Mouse (Mus musculus) adrenal gland, adult 8-10 months (tissue): ENCODE results near the gene Nav1. TPM values are rescaled to one million over a fixed set of nuclear protein-coding genes. Genes with fewer than 3 reads are reported as not detected.

Experiments
- DNase-seq: peaks from one replicate; pipeline ENCODE4 v3.0.0; 2022
- total RNA-seq, 4 experiments: library from RNA; stranded (reverse); gene quantifications; 2 replicates each; pipeline ENCODE4 v1.2.4; 2022

The Nav1 gene
- total RNA-seq, 4 experiments from 2014 or later: 15.2 to 26.9 (median 22.8) TPM

DNA sequence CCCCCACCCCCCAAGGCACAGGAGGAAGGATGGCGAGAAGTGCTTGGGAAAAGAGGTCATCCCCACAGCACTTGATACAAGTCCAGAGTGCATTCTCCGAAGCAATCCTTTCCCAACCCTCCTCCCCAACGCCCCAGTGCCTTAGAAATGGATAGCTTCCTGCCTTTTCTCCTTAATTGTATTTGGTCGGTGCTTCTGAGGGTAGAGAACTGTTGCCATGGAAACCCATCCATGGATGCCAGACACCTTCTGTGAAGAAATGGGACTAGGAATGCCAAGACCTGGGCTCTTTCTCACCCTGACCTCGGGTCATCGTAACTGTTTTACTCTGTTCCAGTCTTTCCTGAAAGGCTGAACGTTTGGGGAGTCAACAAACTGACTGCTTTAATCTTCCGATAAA is 26.1 kb downstream of the Nav1 start:
- DNase-seq: no peak

DNA sequence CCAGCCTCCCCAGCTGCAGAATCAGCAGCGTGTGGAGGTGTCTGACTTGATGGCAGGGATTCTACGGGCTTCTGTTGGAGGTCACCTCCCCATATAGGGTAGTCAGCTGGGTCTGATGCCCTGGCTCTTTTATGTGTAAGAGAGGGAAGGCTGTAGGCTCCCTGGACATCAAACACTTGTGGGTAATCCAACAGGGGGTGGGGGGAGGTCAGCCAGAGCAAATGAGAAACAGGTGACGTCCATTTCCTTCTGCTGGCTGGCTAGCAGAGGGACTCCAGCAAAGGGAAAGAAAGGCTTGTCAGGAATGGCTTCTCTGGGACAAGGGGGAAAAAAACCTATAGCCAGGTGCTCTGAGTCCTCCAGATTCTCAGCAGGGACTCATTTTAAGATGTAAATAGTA is 28.0 kb downstream of the Nav1 start:
- DNase-seq: no peak

GRCm38 (mm10) chr1:135577793-135578192 is 29.3 kb downstream of the Nav1 start:
- no peak for DNase-seq

DNA sequence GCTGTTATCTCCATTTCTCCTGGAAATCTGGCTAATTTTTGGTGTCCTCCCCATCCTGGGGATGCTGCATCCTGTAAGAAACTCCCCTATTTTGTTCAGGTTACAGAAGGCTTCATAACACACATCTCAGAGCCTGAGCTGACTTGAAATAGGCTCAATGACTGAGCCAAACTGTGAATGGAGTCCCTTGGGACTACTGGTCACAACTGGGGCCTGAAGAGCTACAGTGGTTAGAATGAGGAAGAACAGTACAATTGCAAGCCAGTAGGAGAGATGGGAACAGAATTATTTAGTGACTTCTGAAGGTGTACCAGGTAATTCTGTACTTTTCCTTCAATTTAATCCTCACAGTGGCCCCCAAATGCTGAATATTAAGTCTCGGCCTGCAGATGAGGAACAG is 31.7 kb downstream of the Nav1 start:
- DNase-seq: no peak

DNA sequence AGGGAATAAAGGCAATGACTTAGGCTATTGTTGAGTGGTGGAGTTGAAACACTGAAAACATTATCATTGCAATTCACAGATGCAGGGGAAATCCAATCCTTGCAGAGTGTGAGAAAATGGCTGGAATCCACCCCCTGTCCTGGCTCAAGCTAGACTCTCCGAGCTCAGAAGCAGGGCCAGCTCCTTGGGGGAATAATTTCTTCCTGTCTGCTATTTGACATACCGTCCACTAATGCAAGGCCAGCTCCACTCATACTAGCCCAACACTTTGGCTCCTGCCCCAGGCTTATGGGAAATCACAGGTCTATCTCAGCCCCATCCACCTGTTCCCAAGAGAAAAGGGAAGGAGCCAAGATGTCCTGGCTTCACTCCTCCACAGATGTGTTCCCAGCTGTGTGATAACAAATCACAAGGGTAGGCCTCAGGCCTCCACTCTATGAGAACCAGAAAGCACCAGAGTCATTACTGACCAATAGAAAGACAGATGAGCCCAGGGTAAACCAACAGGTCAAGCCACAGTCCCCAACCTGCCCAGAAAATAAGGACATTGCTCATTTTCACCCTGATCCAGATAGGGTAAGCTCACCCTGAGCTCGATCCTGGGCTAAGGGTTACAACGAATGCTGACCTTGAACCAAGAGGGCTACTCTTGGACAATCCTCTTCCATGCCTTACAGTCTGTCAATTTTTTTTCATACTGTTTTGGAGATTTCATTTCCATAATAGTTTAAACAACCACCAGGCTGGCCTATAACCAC is 32.5 kb downstream of the Nav1 start:
- DNase-seq: no peak

DNA sequence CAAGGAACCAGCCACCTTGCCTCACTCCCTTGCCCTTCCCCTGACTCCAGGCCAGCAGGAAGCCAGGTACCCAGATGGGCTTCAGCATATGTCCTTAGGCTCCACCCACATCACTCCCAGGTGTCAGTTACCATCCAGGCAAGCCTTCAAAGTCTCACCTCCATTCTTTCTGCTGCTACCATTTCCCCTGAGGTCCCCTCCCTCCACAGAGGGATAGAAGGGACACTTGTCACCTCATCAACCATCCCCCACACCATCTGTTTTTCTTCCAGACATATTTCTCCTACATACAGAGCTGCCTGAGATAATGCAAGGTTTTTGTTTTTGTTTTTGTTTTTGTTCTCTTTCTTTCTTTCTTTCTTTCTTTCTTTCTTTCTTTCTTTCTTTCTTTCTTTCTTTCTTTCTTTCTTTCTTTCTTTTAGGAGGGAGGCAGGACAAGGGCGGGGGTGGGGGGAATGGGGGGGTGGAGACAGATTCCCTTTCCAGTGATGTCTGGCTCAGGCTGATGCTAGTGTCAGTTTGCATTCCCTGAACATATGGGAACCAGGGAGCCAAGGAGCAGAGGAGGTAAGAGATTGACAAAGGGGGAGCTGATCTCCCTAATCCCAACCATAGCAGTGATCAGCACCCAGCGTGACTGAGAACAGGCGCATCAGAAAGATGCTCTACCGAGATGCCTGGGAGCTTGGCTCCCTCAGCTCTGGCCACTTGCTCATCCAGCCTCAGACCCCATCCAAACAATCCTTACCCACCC is 34.8 kb downstream of the Nav1 start:
- no peak for DNase-seq

DNA sequence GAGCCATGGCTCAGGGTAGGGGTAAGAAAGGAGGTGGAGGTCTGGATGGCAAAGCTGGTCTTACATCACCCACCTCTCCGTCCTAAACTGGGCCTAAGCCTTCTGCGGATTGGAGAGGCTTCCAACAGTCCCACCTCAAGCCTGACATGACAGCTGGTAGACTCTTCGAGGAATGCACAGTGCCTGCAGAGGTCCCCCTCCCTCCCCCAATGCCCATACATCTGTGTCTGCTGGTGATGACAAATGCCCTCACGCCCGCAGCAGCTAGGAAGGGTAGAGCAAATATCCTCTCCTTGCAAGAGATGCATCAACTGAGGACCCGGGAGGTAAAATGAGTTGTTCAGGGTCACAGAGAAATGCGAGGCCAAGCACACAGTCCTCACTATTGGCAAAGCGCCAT is 39.0 kb downstream of the Nav1 start:
- DNase-seq: no peak

- DNase-seq: no peak
These were observed 40.5 kb downstream of the Nav1 start for GRCm38 (mm10) chr1:135566611-135567010.

DNA sequence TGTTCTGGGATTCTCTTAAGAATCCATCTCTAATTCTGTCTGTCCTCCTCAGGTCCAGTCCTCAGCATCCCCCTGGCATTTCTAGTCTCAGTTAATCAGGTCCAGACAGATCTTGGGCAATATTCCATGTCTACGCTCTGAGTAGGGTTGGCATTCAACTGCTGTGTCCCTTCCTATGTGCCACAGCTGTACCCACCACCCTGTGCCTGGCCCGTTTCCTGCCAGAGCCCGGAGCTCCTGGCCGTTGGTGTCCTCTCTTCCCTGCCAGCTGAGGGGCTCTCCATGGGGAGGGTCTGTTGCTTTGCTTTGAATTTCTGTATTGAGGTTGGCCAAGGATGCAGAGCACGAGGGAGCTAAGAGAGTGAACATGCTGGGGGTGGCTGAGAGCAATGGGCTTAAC is 41.3 kb downstream of the Nav1 start:
- DNase-seq: no peak

DNA sequence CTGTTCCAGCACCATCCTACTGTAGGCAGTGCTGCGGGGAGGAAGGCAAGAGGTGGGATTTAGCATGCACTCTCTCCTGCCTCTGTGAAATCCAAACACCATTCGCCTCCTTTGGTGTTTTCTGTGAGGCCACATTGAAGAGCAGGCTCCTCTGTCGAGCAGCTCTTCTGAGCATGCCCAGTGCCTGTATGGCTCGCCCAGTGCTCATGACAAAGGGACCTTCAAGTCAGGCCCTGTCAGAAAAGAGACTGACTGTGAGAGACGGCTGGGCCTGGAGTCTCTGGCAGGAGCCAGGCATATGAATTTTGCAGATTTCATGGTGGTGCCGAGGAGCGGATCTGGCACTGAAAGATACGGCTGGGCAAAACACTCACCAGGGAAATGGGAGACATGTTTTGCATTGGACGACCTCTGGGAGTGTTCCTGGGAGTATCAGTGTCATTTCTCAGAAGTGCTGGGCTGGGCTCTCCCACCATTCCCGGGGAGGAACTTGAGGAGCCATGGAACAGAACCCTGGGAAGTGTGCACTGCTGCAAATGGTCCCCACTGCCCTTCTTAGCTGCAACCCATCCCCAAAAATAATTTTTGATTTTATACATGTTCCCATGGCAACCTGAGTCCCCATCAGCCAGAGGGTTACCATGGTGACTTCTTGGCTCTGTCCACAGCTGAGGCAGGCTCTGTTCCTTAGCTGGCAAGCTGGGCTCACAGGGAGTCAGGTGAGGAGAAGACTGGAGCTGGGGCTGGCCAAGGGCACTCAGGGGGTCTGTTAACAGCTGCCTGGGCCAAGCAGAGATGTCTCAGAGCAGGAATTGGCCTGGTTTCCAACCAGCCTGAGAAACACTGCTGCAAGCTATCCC is 42.2 kb downstream of the Nav1 start:
- no peak for DNase-seq

DNA sequence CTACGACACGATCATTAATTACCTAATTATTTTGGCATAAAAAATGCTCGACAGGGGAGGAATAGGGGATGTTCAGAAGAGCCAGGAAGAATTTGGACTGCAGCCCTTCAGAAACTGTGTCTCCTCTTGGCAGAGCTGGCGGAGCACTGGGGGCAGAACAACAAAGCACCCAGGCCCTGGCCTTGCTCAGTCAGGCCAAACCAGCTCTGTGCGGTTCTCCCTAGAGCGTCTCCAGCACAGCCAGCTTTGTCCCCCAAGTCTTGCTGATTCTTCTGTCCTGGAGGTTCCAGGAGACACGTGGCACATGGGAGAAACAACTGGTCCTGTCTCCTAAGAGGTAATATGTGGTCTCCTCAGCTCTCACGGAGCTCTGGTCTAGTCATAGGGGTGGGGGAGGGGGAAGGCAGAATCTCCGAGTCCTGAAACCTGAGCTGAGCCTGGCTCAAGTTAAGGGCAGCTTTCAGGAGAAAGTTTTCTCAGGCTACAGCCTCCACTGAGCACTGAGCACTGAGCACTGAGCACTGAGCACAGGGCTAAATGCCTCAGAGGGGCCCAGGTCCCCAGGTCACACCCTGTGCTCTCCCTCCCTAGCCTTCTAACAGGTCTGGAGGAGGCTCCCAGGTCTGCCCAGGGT is 43.2 kb downstream of the Nav1 start:
- DNase-seq: no peak

DNA sequence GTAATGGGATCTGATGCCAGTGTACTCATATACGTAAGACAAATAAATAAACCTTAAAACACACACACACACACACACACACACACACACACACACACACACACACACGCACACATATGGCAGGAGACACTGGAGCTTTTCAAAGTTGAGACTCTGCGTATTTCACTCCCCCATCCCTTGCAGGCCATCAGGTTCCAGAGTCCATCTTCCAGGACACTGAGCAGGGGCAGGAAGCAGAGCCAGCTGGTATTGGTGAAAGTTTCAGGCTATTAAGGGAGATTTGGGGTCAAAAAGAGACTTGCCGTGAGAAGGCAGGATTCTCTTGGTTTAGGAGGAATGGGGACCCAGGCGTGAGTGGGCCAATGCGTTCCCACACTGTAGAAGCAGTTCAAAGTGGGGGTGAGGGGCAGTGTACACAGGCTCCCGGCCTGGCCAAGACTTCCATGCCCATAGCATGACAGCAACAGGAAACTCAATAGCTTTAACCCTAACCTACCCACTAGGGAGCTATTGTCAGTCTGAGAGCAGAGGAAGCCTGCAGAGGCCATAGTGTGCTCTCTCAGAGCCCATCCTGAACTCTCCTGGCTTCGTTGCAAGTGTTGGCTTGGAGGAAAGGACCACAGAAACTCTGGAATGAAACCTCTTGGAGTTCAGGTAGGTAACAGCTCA is 44.0 kb downstream of the Nav1 start:
- no peak for DNase-seq

DNA sequence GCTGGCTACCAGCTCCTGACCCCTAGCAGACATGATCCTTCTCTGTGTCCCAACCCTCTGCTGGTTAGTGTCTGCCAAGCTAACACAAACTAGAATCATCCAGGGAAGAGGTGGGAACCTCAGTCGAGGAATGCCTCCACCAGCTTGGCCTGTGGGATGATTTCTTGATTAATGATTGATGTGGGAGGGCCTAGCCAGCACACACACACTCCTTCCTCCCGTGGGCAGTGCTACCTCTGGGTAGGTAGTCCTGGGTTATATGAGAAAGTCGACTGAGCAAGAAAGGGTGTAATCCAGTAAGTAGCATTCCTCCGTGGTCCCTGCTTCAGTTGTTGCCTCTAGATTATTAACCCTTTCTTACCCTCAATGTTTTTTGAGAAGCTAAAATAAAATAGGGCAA is 45.0 kb downstream of the Nav1 start:
- DNase-seq: no peak

- no peak for DNase-seq
These were observed 45.8 kb downstream of the Nav1 start for GRCm38 (mm10) chr1:135561282-135561681.

DNA sequence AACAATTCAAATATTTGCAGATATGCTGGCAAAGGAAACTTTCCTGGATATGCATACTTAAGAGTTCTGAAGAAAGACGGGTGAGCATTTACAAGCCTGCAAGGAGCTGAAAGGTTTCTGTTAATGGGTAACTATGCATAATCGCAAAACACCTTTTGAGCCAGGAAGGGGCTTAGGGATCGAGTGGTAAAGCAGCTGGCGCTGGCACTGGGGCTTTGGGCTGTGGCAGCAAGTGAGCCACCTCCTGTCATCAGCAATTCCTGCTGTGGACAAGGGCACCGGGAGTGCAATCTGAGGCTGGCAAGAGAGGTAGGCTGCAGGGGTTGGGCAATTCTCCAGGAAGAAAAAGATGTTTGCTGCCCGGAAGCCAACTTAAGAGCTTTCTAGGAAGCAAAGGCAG is 49.1 kb downstream of the Nav1 start:
- DNase-seq: no peak

GRCm38 (mm10) chr1:135555885-135556284 is 51.2 kb downstream of the Nav1 start:
- DNase-seq: no peak

GRCm38 (mm10) chr1:135554632-135555260 is 52.3 kb downstream of the Nav1 start:
- no peak for DNase-seq

DNA sequence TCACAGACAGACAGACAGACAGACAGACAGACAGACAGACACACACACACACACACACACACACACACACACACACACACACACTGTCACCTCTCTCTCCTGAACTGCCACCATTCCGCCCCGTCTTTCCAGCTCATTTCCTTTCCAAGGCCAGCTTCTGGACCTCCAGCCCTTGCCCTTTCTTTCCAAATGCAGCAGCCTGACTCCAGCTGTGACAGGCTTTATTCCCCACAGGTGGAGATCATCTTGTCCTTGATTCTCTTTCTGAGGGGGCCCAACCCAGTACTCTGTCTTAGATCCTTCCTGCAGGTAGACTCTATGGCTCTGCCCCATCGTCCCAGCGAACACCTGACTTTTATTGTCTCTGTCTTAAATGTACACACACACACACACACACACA is 53.5 kb downstream of the Nav1 start:
- DNase-seq: no peak

GRCm38 (mm10) chr1:135553154-135553553 is 53.9 kb downstream of the Nav1 start:
- no peak for DNase-seq

DNA sequence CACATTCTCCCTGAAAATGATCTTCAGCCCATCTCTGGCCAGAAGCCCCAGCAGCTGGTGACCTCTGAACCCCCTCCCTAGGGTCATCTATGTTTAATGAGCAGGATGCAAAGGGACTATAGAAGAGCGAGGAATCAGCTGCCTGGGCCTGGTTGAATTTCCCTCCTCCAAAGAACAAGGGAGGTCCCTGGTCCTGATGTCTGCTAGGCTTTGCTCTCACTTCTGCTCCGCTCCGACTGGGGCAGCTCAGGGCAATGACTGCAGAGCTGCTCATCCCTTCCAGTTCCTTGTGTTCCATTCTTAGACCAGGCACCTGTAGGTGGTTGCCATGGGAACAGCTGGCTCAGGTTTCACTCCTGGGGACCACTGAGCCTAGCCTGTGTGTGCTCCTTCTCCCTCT is 56.2 kb downstream of the Nav1 start:
- DNase-seq: no peak

GRCm38 (mm10) chr1:135548750-135549149 is 58.3 kb downstream of the Nav1 start:
- DNase-seq: peak; percentile 83

GRCm38 (mm10) chr1:135546099-135546498 is 61.0 kb downstream of the Nav1 start:
- no peak for DNase-seq
